Mouse (Mus musculus) testis, adult 2 months (tissue): Measurements from ENCODE around the gene Tnrc6b. TPM values are rescaled to one million over a fixed set of nuclear protein-coding genes. Genes with fewer than 3 reads are reported as not detected.

Experiments used
- H3K27ac ChIP-seq: fragments of 200-500 bp; 2 replicates; pipeline ENCODE4 v1.5.1; 2012; ENCODE audit warnings: low read depth, low read length; ENCODE audit not compliant: control insufficient read depth, insufficient read depth
- H3K27me3 ChIP-seq: fragments of 200-500 bp; 2 replicates; pipeline ENCODE4 v1.6.1; 2012; ENCODE audit warnings: mild to moderate bottlenecking, low read length, moderate library complexity; ENCODE audit not compliant: control insufficient read depth, insufficient read depth
- H3K36me3 ChIP-seq: fragments of 200-500 bp; 2 replicates; pipeline ENCODE4 v1.6.1; 2012; ENCODE audit warnings: mild to moderate bottlenecking, low read length; ENCODE audit not compliant: control insufficient read depth, insufficient read depth
- H3K4me1 ChIP-seq: fragments of 200-500 bp; 2 replicates; pipeline ENCODE4 v1.6.1; 2012; ENCODE audit warnings: low read length; ENCODE audit not compliant: control insufficient read depth, insufficient read depth
- H3K4me3 ChIP-seq: fragments of 200-500 bp; 2 replicates; pipeline ENCODE4 v1.5.1; 2012; ENCODE audit warnings: low read depth, mild to moderate bottlenecking, low read length, moderate library complexity, mixed read lengths; ENCODE audit not compliant: control insufficient read depth
- CTCF ChIP-seq: fragments of 200-500 bp; IDR thresholded peaks from 2 replicates; pipeline ENCODE4 v1.5.1; 2012; ENCODE audit warnings: low read depth, mild to moderate bottlenecking, inconsistent platforms, low read length, moderate library complexity; ENCODE audit not compliant: control insufficient read depth, insufficient read depth, insufficient replicate concordance
- POLR2A ChIP-seq: fragments of 200-500 bp; IDR thresholded peaks from 2 replicates; pipeline ENCODE4 v1.6.1; 2012; ENCODE audit warnings: low read depth, mild to moderate bottlenecking, inconsistent platforms, low read length, moderate library complexity; ENCODE audit not compliant: control insufficient read depth
- polyA plus RNA-seq: library from polyadenylated mRNA; depleted of rRNA; stranded (reverse); fragments of >200 nt; gene quantifications from 2 replicates; pipeline ENCODE4 v1.2.3, GENCODE M21; 2012

The Tnrc6b gene
- polyA plus RNA-seq, 1 experiment, result 26.5 TPM

GRCm38 (mm10) chr15:80685603-80685895 is 25.6 kb upstream of the Tnrc6b start:
- H3K27ac ChIP-seq, result no peak overlapping the region
- no peaks in the 10 kb centered on the region; the same call in 1 of the 2 replicates for H3K4me1 ChIP-seq
- no peaks in the 10 kb centered on the region for H3K27me3 ChIP-seq
- TF ChIP-seq CTCF, result no peak
- no peaks in the 10 kb centered on the region for H3K36me3 ChIP-seq
- H3K4me3 ChIP-seq, result no peak overlapping the region

GRCm38 (mm10) chr15:80688536-80688935 is 22.6 kb upstream of the Tnrc6b start:
- H3K27me3 ChIP-seq, result no peaks in the 10 kb centered on the region
- TF ChIP-seq POLR2A (no peak), CTCF (no peak)
- no peaks in the 10 kb centered on the region; the same call in 1 of the 2 replicates for H3K4me1 ChIP-seq
- no peaks in the 10 kb centered on the region for H3K36me3 ChIP-seq
- H3K27ac ChIP-seq, result no peak overlapping the region
- H3K4me3 ChIP-seq, result no peak overlapping the region

GRCm38 (mm10) chr15:80693492-80693891 is 17.6 kb upstream of the Tnrc6b start:
- no peaks in the 10 kb centered on the region for H3K27me3 ChIP-seq
- H3K4me3 ChIP-seq, result no peak overlapping the region
- H3K4me1 ChIP-seq, result peaks cover 2% of the 10 kb centered on the region; the same call in 1 of the 2 replicates
- no peaks in the 10 kb centered on the region for H3K36me3 ChIP-seq
- no peak overlapping the region for H3K27ac ChIP-seq
- TF ChIP-seq CTCF (no peak), POLR2A (no peak)

GRCm38 (mm10) chr15:80694125-80694910 is 16.8 kb upstream of the Tnrc6b start:
- Histone ChIP-seq H3K4me1 (peaks cover 2% of the 10 kb centered on the region; the same call in 1 of the 2 replicates), H3K27ac (no peak overlapping the region), H3K27me3 (no peaks in the 10 kb centered on the region), H3K36me3 (no peaks in the 10 kb centered on the region), H3K4me3 (no peak overlapping the region)
- TF ChIP-seq CTCF, result peak; percentile 28; the same call in 1 of the 2 replicates
- TF ChIP-seq POLR2A, result no peak

GRCm38 (mm10) chr15:80697564-80697963 is 13.5 kb upstream of the Tnrc6b start:
- Histone ChIP-seq H3K27ac (no peak overlapping the region), H3K27me3 (no peaks in the 10 kb centered on the region), H3K4me3 (no peak overlapping the region), H3K4me1 (peaks cover 2% of the 10 kb centered on the region; the same call in 1 of the 2 replicates), H3K36me3 (no peaks in the 10 kb centered on the region)
- TF ChIP-seq POLR2A (no peak), CTCF (no peak)

- TF ChIP-seq CTCF (no peak), POLR2A (no peak)
- H3K4me1 ChIP-seq, result peaks cover 8% of the 10 kb centered on the region
Measured at GRCm38 (mm10) chr15:80701481-80702257, 9.4 kb upstream of the Tnrc6b start.

GRCm38 (mm10) chr15:80702910-80703309 is 8.2 kb upstream of the Tnrc6b start:
- Histone ChIP-seq H3K4me3 (no peak overlapping the region), H3K4me1 (peaks cover 15% of the 10 kb centered on the region), H3K36me3 (no peaks in the 10 kb centered on the region), H3K27ac (no peak overlapping the region), H3K27me3 (no peaks in the 10 kb centered on the region)
- no peak for TF ChIP-seq POLR2A
- no peak for TF ChIP-seq CTCF

More at GRCm38 (mm10) chr15:80701481-80702257, 9.4 kb upstream of the Tnrc6b start:
- H3K4me3 ChIP-seq, result no peak overlapping the region
- no peak overlapping the region for H3K27ac ChIP-seq
- H3K27me3 ChIP-seq, result no peaks in the 10 kb centered on the region
- no peaks in the 10 kb centered on the region for H3K36me3 ChIP-seq

- no peak for TF ChIP-seq POLR2A
- no peak for TF ChIP-seq CTCF
- Histone ChIP-seq H3K27ac (no peak overlapping the region), H3K4me3 (no peak overlapping the region), H3K36me3 (no peaks in the 10 kb centered on the region), H3K27me3 (no peaks in the 10 kb centered on the region), H3K4me1 (peaks cover 15% of the 10 kb centered on the region)
Measured at GRCm38 (mm10) chr15:80703495-80703894, 7.6 kb upstream of the Tnrc6b start.
